Mouse (Mus musculus) bone marrow macrophage, adult 2 months (primary cell): ENCODE results near the gene Nhlrc2.

Experiments used
- CTCF ChIP-seq: IDR thresholded peaks from 2 replicates; pipeline ENCODE4 v1.5.1; 2012; ENCODE audit warnings: low read depth, mild to moderate bottlenecking, low read length, moderate library complexity
- POLR2A ChIP-seq: IDR thresholded peaks from 2 replicates; pipeline ENCODE4 v1.6.1; 2012; ENCODE audit warnings: mild to moderate bottlenecking, low read depth, low read length, borderline replicate concordance

GRCm38 (mm10) chr19:56562433-56563138 is 14.5 kb downstream of the Nhlrc2 start:
- TF ChIP-seq CTCF (no peak), POLR2A (no peak)
